Mouse (Mus musculus): ENCODE results near the gene Rhbdd2. TPM values are rescaled to one million over a fixed set of nuclear protein-coding genes. Genes with fewer than 3 reads are reported as not detected.

Gene Rhbdd2
- 43.5 and 52.9 TPM in 2 replicates for polyA plus RNA-seq (2012; rRNA removed; ENCODE audit: low replicate concordance)

DNA sequence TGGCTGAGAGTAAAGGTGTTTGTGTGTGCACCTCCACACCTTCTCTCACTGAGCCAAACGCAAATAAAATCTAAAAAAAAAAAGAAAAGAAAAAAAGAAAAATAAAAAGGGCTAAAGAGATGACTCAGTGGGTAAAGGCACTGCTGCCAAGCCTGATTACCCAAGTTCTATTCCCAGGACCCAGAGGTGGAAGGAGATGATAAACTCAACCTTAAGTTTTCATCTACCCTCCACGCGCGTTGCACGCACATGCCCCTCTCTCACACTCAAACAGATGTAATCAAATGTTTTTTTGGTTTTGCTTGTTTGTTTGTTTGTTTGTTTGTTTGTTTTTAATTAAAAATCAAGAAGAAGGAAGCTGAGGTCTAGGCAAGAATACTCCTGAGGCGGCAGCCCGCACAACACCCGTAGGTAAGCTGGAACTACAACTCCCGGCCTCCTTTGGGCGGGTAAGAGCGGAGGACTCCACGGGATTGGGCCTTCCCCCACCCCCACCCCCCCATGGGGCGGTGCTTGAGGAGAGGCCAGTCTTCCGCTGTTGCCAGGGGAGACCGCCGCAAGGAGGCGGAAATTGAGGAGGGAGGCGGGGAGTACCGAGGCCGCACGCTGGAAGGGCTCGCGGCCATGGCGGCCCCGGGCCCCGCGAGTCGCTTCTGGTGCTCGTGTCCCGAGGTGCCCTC lies at the start of gene Rhbdd2:
Gene Rhbdd2, plus strand, starts transcription at position 502 of the 680 bp plus-strand sequence.

DNA sequence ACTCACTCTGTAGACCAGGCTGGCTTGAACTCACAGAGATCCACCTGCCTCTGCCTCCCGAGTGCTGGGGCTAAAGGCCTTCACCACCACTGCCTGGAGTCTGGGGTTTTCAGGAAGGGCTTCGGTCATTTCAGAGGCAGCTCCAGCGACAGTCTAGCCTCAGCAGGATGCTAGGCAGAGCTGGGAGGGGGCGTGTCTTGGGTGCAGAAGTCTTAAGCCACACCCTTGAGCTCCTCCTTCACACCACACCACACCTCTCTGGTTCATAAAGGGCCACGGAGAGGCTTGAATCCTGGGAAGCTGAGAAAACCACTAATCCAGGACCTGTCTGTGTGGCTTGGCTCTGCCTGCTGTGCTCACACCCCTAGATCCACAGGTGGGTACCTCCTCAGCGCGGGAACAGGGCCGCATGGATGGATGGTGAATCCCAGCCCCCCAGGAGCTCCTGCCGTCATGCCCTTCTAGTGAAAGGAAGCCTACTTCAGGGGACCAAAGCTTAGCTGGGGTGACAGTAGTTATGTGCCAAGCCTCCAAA lies 37.4 kb downstream of the Rhbdd2 start, which contains the start of gene Por:
Gene Por, plus strand, starts transcription at position 293 of the 535 bp plus-strand sequence.

Other genes starting within 250 kb of the Rhbdd2 start
- 12.5 and 27.8 TPM in 2 replicates for gene Pom121, start 238.1 kb upstream of the Rhbdd2 start, polyA plus RNA-seq (2012; rRNA removed; ENCODE audit: low replicate concordance)
- gene Hip1, start 87.5 kb upstream of the Rhbdd2 start, polyA plus RNA-seq (2012; rRNA removed; ENCODE audit: low replicate concordance): 35.5 and 48.2 TPM in 2 replicates
- gene Ccl26, start 69.0 kb upstream of the Rhbdd2 start, polyA plus RNA-seq (2012; rRNA removed; ENCODE audit: low replicate concordance): not detected in 2 replicates
- gene Ccl24, start 59.6 kb upstream of the Rhbdd2 start, polyA plus RNA-seq (2012; rRNA removed; ENCODE audit: low replicate concordance): 14.7 and 24.8 TPM in 2 replicates
- 343 and 345 TPM in 2 replicates for gene Por, start 37.4 kb downstream of the Rhbdd2 start, polyA plus RNA-seq (2012; rRNA removed; ENCODE audit: low replicate concordance)
- gene Tmem120a, start 111.8 kb downstream of the Rhbdd2 start, polyA plus RNA-seq (2012; rRNA removed; ENCODE audit: low replicate concordance): 163 and 164 TPM in 2 replicates
- 0.27 and 0.66 TPM in 2 replicates for gene Styxl1, start 145.8 kb downstream of the Rhbdd2 start, polyA plus RNA-seq (2012; rRNA removed; ENCODE audit: low replicate concordance)
- gene Mdh2, start 145.9 kb downstream of the Rhbdd2 start, polyA plus RNA-seq (2012; rRNA removed; ENCODE audit: low replicate concordance): 808 and 1,108 TPM in 2 replicates
- 0.06 TPM in 1 of 2 replicates, not detected in the other for gene Srrm3, start 174.3 kb downstream of the Rhbdd2 start, polyA plus RNA-seq (2012; rRNA removed; ENCODE audit: low replicate concordance)